Mouse (Mus musculus) forelimb bud, embryonic 11.5 days (tissue): Measurements from ENCODE around the gene Hand1.
"Not testable (repeated sequence)": the region's sequence is repeated elsewhere in the genome, so short reads cannot be mapped to it uniquely, and the experiment has no call there.

Experiments used
- DNase-seq: peaks from one replicate; pipeline ENCODE4 v3.0.0-alpha.2; 2012; ENCODE audit warnings: low read depth, low spot score

Gene Hand1

DNA sequence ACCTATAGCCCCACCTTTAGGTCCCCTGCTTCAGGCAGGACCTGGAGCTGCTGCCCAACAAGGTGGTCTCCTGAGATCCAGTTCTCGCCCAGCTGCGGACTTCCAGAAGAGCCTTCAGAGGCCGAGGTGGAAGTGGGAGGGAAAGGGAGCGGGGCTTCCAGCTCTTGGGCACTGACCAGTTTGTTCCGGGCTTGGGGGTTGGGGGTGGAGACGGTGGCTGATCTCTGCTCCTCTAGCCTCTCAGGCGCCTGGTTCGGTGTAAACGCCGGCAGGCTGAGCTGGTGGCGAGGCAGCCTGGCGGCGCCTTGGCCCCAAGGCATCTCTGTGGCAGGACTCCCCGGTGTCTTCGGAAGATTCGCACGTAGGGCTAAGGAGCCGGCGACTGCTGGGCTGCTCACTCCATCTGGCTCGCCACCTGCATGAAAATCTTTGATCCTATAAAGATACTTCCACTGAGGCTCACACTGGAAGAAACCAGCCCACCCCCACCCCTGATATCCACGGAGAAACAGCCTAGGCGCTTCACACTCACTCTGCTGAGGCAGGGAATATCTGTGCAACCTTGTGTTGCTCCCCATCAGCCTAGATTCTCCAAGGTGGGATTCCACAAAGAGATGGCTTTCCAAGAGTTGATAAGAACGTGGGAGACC lies at the start of gene Hand1:
Gene Hand1 (minus strand): TSS at position 267 of the 650 bp plus-strand sequence.
- DNase-seq, result no peak

GRCm38 (mm10) chr11:57876157-57876556 lies 43.5 kb upstream of the Hand1 start:
- no peak for DNase-seq

DNA sequence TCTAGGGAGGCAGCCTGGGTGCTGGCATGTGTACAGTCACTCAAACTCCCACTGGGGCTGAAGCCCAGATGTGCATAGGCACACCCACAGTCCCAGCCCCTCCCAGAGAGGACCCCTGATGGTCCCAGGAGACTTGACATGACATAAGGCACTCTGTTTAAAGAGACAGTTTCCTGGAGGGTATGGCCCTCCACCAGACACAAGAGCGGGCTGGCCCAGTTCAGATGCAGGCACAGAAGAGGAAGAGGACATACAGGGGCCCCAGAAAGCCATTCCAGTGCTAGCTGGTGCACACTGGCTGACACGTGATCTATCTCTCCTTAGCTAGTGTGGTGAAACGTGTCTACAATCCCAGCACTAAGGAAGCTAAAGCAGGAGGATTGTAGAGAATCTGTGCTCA lies 40.4 kb upstream of the Hand1 start:
- DNase-seq, result no peak

DNA sequence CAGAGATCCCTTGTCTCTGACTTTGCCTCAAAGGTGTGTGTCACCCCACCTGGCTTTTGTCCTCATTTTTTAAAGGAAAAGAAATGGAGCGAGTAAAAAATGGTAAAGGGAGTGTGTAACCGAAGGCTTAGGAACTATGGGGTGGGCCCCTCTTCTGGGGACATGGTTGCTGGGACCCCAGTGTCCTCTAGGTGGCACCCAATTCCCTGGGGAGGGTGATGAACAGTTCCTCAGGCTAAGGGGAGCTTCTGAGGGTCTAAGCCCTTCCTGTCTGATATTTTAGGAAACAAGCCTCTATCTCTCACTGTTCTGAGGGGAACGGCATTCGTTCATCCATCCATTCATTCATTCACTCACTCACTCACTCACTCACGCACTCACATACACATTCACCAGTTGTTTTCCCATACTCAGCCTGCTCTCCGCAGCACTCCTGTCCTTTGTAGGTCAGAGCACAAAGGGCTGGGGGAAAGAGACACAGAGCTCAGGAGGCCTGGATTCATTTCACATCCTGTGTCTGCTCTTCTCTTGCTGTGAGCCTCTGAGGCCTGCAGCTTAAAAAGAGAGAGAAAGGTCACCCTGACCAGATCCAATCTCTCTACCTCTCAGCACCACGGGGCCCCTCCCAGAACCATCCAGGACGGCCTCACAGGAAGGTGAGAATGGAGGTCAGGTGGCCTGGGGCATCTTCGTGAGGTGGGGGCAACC lies 36.3 kb upstream of the Hand1 start:
- no peak for DNase-seq

GRCm38 (mm10) chr11:57866466-57866865 lies 33.8 kb upstream of the Hand1 start:
- no peak for DNase-seq

DNA sequence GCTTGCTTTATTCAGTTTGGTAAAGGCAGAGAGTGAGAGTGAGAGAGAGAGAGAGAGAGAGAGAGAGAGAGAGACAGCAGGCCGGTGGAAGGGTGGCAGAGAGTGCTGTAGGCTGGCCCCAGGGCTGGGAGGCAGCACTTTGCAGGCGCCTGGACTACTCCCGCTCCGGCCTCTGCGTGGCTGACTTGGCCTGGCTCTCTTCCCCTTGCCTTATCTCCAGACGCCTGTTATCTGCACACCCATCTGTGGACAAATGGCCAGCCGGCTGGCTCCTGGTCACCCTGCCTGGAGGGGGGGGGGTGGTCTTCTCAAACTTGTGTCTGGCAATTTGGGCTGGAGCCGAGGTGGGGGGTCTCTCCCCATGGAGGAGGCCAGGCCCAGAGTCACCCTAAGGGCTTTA lies 32.0 kb upstream of the Hand1 start:
- DNase-seq, result no peak

GRCm38 (mm10) chr11:57862088-57862487 lies 29.5 kb upstream of the Hand1 start:
- no peak for DNase-seq

GRCm38 (mm10) chr11:57857709-57858108 lies 25.1 kb upstream of the Hand1 start:
- DNase-seq, result no peak

DNA sequence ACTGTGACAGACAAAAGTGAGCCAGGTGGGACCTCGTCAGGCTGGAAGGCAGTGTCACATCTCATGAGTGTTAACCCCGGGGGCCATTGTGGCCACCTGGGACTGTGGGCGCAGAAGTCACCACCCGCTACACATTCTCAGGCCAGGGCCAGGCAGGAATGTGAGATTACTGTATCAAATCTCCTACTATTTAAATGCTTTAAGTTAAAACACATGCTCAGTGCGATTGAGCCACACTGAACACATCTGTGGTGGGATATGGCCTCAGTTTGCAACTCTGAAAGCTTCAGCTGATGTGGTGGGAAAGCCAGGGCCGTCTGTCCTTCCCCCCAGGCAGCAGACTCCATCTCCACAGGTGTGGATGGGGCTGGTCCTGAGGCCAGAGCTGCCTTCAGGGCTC lies 21.0 kb upstream of the Hand1 start:
- no peak for DNase-seq

GRCm38 (mm10) chr11:57850931-57851330 lies 18.3 kb upstream of the Hand1 start:
- no peak for DNase-seq

DNA sequence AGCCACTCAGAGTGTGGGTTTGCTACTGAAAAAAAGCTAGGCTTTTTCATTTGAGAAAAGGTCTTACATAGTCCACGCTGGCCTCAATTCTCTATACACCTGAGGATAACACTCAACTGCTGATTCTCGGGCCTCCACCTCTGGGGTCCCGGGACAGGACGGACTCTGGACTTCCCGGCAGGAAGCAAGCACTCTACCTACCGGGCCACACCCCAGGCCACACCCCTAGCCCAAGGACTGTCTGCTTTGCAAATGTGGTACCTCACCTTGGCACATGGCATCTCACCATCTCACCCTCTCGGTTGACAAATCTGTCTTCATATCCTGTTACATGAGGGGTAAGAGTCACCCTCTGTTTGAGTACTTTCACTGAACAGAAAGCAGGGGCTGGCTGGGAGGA lies 17.7 kb upstream of the Hand1 start:
- no peak for DNase-seq

DNA sequence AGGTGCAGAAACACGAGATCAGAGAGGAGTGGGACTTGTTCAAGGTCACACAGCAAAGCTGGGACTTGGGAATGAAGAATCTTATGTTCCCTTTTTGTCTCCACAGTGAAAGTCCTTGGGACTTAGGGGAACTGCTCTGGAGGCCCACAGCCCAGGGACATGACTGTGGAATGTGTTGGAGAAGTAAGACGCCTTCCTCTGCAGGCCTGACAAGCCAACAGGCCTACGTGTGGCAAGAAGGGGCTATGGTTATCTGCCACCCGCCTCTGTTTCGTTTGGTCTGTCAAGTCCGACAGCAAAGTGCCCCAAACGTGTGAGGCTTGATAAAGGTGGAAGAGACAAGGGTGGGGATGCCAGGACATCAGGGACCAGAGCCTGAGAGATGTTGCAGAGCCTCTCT lies 14.8 kb upstream of the Hand1 start:
- DNase-seq, result no peak

- DNase-seq, result not testable (repeated sequence)
Measured at GRCm38 (mm10) chr11:57846421-57847363, 14.1 kb upstream of the Hand1 start.

- DNase-seq, result no peak
Measured at GRCm38 (mm10) chr11:57841391-57841790, 8.8 kb upstream of the Hand1 start.

DNA sequence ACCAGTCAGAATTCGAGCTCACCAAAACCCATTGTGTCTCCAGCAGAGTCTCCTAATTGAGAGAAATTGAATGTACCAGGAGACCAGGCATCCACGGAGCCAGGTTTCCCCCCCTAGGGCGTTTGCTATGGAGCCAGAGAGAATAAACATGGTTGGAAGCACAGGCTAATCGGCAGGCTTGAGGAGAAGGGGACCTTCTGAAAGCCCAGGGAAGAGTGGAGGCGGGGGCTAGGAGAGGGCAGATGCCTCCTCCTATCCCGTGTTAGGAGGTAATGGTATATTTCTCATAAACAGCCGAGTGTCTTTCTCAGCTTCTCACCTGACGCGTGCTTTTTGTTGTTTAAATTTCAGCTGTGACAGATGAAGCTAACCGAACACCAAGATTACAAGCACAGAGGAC lies 8.4 kb upstream of the Hand1 start:
- no peak for DNase-seq

GRCm38 (mm10) chr11:57837861-57838680 lies 5.5 kb upstream of the Hand1 start:
- no peak for DNase-seq

DNA sequence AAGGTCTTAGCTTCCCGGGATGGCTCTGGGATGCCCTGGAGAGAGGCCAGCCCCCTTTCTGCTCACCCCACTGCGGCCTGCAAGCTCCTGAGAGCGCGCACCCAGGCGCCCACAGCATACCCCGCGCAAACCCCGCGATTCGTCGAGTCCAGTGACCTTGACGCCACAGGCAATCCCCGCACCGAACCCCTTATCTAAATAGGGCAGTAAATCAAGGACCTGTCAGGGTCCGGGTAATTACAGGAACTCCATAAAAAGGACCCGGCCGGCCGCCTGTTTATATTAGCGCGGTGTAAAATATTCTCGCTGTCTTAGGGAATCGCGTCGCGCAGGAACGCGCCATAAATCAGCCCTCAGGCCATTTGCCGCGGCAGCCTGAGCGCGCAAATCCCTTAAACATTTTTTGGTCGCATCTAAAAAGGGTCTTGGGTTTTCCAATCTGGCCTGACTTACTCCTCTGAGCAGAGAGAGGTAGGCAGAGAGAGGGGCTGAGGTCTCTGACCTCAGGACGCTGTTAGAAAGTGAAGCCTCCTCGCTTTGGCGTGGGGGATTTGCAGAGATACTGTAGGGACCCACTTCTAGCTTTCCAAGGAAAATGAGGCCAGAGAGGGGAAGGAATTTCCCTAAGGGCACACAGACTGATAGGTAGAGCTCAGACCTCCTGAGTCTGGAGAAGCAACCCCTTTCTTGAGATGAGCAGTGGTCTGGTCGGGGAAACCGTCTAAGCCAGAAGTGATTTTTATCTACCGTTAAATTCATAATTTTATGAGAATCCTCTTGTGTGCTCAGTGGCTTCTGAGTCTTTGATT lies 4.5 kb upstream of the Hand1 start:
- no peak for DNase-seq

- no peak for DNase-seq
Measured at GRCm38 (mm10) chr11:57836401-57836800, 3.8 kb upstream of the Hand1 start.

GRCm38 (mm10) chr11:57835931-57836330 lies 3.3 kb upstream of the Hand1 start:
- no peak for DNase-seq

DNA sequence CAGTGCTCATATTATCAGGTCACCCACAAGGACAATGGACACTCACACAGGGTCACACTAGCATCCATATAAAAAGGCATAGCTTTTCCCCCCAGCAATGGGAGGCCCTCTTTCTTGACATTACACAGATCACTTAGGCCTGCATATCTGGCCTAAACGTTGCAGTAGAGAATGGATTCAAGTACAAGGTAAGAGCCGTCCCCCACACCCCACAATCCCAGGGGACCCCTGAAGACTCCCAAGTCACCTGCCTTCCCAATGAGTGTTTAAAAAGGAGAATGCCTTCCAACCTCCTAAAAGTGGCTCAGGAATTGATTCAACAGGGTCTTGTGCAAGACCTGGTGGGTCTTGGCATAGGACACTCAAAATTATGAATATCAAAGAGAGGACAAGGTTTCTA lies 2.7 kb upstream of the Hand1 start:
- DNase-seq, result no peak

GRCm38 (mm10) chr11:57834031-57834430 lies 1.4 kb upstream of the Hand1 start:
- DNase-seq, result no peak
